Mouse (Mus musculus) erythroblast, embryonic 14.5 days (primary cell): ENCODE measurements around the gene Gm19426.

Experiments
- GATA1 ChIP-seq: IDR thresholded peaks from 2 replicates; pipeline ENCODE4 v1.6.1; 2012; ENCODE audit warnings: low read length, inconsistent platforms, mixed read lengths
- TAL1 ChIP-seq: IDR thresholded peaks from 3 replicates; pipeline ENCODE4 v1.6.1; 2012; ENCODE audit warnings: low read length, inconsistent platforms, mixed read lengths

- TF ChIP-seq GATA1: no peak
- TF ChIP-seq TAL1: no peak
Observed at GRCm38 (mm10) chr2:84762295-84762694, 18.8 kb upstream of the Gm19426 start.
